Mouse (Mus musculus) right cerebral cortex, postnatal 36 days (tissue): ENCODE results near the gene Prdx2.

ENCODE experiments used
- DNase-seq, 2 experiments: peaks; one replicate each; pipeline ENCODE4 v3.0.0; 2022; ENCODE audit warnings: low spot score in 2 of 2, mixed read lengths in 1 of 2

The Prdx2 gene

GRCm38 (mm10) chr8:84997649-84998295 is 28.4 kb downstream of the Prdx2 start:
- DNase-seq = peak; percentile 85 to 89

DNA sequence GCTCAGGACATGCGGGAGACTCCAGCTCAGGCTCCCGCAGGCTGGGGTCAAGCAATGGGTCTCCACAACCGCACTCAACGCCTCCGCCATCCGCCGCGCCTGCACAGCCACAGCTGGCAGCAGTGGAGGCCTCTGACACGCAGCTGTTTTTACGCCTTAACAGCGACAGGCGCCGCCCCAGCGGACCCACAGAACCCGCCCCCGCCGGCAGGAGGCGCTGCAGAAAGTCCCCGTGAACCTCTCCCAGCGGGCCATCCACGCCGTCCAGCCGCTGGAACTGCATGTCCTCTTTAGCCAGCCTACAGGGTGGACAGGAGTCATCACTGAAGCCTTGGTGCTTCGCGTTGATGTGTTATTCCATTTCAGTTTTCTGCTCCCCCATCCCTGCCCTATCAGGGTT is 38.3 kb downstream of the Prdx2 start:
- no peak for DNase-seq

DNA sequence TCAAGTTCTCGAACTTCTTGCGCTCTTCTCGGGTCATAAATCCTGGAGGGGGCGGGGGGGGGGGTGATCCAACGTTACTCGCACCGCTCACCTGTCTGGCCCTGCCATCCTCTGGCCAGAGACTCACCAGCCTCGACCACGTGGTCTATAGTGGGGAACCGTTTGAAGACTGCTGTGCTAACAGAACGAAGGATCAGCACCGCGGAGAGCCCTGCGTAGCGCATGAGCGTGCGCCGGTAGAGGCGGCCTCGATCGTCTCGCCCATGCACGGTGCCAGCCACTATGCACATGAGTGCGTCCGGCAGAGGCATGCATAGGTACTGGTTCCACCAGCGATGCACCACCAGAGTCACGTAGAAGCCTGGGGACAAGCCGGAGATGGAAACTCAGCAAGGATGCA is 41.9 kb downstream of the Prdx2 start:
- DNase-seq = no peak

DNA sequence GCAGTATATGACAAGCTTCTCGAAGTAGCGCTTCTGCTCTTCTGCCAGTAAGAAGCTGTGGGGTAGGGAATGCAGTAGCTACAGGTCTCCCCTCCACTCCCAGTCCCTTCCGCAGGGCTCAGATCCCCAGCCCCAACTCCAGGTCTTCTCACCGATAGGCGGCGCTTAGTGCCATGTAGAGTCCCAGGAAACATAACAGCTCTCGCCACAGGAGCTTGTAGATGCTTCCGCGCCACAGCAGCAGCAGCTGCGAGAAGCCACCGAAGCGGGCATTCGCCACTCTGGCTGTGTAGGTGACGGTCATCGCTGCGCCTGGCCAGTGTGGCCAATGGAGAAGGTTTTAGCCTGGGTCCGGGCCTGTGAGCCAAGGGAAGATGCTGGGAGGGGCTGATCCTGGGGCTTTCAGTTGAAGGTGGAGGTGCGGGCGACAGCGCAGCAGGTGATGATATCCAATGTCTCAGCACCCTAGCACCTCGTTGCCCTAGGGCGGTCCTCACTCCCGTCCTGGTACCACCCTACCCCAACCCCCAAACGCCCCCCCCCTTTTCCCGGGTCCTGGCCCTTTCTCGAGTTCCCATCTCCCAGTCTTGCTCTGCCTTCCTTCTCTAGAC is 43.9 kb downstream of the Prdx2 start:
- peak; percentile 66 to 67 for DNase-seq

DNA sequence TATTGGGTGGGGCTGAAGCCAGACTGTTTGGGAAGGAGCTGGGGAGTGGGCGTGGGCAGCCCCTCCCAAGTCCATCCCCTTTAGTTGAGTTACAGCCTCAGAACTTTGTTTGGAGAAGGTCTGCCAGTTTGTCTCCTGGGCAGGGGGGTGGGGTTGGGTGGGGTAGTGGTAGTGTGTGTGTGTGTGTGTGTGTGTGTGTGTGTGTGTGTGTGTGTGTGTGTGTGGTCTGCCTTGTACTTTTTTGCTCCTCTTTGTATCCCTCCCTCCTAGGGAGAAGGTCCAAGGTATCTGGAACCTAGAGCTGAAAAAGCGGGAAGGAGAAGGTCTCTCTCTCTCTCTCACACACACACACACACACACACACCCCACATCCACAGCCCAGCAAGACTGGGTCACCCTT is 45.0 kb downstream of the Prdx2 start, which contains the start of gene Best2:
Best2 (minus strand) TSS at position 101 of the 400 bp plus-strand sequence.
- no peak for DNase-seq

DNA sequence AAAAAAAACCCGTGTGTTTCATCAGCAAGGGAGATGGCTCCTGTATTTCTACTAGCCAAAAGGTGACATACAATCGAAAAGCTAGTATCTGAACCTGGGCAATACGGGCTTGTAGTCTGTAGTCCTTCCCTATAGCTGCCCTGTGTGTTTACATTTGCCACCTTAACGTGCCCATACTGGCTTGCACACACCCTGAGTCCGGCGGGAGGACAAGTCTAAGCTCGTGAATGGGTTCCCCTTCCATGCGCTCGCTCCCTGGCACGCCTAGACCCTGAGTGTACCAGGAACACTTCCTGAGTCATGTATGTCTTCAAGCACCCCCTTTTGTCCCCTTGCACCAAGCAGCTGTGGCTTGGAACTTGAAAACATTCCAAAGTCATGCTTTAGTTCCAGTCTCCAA is 47.3 kb downstream of the Prdx2 start:
- no peak for DNase-seq

DNA sequence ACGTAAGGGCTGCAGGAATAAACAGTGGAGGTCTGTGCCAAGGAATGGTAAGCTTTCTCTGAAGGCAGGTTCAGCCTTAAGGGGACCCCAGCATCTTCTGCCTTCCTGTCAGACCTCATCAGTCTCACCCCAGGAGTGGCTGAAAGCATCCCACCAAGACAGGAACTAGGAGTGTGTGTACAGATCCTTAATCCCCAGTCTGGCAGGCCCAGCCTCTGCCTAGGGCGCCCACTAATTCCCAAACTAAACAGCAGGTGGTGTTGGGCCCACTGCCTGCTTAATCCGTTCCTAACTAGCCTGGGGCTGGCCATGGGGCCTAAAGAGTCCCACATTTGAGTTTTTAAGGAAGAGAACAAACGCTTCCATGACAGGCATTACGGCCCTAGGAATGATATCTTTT is 47.8 kb downstream of the Prdx2 start:
- DNase-seq = no peak

DNA sequence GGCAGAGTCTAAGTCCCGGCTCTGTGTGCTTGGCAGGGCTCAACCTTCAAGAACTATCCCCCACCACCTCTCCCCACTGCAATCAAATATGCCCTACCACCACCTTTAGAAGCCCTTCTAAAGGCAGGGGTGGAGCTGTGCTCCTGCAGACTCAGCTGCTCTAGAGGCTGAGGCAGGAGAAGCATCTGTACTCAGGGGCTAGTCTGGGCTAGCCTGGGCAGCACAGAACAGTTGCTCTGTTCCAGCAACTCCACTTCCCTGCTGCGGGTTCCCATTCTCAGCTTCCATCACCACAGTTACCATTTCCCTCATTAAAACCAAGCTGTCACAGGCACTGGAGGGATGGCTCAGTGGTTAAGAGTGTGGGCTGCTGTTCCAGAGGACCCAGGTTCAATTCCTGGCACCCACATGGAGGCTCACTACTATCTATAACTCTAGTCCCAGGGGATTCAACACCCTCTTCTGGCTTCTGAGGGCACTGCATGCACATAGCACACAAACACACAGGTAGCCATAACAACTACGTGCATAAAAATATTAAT is 52.2 kb downstream of the Prdx2 start:
- DNase-seq = no peak

GRCm38 (mm10) chr8:85023846-85024245 is 54.5 kb downstream of the Prdx2 start:
- DNase-seq = no peak
